Mouse (Mus musculus) heart, postnatal 0 days (tissue): ENCODE results near the gene Mab21l3.
A peak's percentile ranks its signal among the peaks of the same experiment; 100 is the strongest.

Experiments used
- CTCF ChIP-seq: IDR thresholded peaks from 2 replicates; pipeline ENCODE4 v1.5.1; 2016; ENCODE audit warnings: antibody characterized with exemption, control low read depth, low read depth
- EP300 ChIP-seq: IDR thresholded peaks from 2 replicates; pipeline ENCODE4 v1.6.1; 2016; ENCODE audit warnings: antibody characterized with exemption, low read depth

DNA sequence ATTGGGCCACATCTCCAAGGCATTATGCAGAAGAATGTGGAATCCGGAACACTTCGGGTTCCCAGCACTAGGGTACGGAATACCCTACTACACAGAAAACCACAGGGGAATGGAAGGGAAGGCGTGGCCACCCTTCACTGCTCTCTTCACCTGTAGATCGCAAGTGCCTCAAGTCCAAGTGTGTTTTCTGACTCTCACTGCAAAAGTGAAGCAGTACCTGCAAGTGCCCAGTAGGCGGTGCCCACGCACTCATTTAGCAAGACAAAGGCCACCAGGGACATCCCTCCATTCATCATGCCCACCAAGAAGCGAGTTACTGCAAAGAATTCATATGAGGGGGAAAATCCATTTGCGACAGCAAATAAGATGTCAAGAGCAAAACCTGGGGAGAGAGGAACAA is 48.1 kb upstream of the Mab21l3 start:
- TF ChIP-seq CTCF = peak; percentile 97
- TF ChIP-seq EP300 = no peak
